Mouse (Mus musculus) retina, postnatal 1 day (tissue): ENCODE data around the gene Supt5.

Experiments
- DNase-seq: peaks from one replicate; pipeline ENCODE4 v3.0.0-alpha.2; 2012

Supt5 gene

DNA sequence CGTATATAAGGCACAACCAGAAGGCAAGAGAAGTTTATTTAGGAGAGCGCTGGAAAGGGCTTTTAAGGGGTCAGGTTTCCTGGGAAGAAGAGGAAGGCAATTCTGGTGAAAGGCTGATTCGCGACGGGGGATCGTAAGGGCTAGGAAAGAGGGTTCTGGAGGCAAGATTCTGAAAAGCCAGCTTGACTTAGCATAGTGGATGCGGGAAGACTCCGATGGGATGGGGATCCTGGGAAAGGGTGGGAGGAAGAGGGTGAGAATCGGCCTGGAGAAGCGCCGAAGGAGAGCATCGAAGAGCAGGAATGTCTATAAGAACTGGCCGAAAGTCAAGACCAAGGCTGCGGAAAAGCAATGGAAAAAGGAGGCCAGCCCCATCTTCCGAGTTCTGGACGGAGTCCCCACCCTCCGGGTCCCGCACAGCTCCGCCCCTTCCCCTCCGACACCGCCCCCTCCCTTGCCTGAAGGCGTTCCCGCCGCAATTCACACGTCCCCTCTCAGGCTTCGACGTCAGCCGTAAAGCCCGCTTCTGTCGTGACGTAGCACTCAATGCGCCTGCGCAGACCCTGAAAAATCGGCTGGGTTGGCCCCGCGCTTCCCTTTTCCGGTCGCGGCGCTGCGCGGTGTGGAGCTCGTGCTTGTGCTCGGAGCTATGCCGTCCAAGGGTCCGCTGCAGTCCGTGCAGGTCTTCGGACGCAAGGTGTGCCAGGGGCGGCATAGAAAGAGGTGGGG, 11.8 kb upstream of the Supt5 start, which contains the start of gene Rps16:
Gene Rps16 (plus strand): TSS at position 498 of the 729 bp plus-strand sequence.
- peak; percentile 99 for DNase-seq

DNA sequence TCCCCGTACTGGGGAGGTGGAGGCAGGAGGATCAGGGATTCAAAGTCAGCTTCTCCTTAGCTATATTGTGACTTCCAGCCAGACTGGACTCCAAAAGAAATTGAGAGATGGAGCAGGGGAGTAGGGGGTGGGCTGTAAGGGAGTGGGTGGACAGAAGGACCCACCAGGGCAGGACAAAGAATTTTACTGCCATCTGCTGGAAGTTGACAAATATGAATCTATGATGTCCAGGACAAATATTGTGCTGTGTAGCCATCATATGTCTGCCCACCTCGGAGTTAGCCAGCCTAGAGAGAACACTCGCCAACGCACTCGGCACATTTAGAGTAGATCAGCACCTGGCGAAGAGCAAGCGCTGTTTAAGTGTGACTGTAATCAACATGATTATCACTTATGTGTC, 10.1 kb upstream of the Supt5 start:
- peak; percentile 66 for DNase-seq

DNA sequence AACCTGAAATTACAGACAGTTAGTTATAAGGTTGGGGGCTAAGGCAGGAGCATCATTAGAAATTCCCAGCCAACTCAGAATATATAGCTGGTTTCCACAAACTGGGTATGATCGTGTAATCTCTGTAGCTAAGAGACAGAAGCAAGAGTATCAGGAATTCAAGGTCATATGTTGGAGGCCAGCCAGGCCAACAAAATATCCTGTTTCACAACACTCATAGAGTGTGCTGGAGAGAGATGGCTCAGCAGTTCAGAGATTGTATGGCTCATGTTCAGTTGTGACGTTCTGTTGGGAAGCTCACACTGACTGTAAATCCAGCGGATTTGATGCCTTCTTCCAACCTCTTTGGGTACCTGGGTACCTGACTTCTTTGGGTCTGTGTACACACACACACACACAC, 9.2 kb upstream of the Supt5 start:
- no peak for DNase-seq

DNA sequence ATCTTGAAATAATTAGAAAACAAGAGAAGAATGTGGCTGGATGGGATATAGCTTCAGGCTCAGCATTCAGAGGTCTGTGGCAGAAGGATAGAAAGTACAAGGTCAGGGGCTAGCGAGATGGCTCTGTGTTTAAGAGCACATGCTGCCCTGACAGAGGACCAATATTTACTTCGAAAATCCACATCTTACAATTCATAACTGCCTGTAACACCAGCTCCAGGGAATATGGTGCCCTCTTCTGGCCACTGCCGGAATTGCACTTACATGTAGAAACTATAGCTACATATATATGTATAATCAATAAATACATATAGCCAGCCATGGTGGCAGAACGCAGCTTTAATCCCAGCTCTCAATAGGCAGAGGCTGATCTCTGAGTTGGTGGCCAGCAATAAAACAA, 6.1 kb upstream of the Supt5 start:
- DNase-seq: peak; percentile 80

DNA sequence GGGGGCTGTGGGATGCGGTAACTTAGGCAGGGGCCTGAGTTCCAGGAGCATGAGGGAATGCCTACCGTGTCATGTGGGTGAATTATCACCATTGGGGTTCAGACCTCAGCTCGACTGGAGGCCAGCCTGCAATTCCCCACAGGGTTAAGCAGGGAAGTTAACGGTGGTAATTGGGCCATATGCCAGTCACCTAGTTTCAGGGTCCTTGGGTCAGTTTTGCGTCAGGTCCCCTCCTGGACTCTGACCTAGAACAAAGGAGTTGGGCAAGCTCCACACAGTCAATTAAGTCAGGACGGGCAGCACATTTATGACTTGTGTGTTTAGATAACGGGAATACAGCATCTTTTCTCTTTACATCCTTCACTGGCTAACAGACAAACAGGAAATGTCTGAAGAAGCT, 2.8 kb upstream of the Supt5 start:
- no peak for DNase-seq

DNA sequence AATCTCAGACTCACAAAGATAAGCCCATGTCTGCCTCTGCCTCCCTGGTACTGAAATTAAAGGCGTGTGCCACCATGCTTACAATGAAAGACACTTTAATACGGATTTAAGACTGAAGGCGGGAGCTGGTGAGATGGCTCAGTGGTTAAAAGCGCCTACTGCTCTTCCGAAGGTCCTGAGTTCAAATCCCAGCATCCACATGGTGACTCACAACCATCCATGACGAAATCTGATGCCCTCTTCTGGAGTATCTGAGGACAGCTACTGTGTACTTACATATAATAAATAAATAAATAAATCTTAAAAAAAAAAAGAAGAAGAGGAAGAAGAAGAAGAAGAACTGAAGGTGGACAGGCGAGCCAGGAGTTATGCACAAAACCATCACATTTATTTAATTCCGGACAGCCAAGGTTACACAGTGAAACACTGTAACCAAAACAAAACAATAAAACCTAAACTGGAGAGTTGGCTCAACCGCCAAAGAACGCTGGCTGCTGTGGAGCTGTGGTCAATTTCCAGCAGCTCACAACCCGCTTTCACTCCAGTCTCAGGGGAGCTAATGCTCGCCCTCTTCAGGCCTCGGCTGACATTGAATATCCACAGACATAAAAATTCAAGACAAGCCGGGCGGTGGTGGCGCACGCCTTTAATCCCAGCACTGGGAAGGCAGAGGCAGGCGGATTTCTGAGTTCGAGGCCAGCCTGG, 819 bp upstream of the Supt5 start:
- DNase-seq: peak; percentile 71

DNA sequence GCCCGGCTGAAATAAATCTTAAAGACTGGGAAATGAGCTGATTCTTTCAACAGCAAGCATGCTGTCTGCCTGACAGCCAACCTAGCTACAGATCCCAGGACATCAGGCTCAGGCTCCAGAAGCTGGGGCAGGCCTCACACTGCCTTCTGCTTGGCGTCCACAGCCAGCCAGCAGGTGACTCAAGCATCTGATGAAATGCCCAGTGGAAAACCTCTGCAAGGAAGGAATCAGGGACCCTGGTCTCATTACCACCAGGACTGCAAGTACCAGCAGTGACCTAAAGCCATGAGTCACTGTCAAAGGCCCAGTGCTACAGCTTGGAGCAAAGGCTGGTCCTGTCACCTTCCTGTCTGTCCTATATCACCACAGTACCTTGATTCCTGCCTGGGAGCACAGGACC, 3.1 kb downstream of the Supt5 start:
- DNase-seq: no peak

DNA sequence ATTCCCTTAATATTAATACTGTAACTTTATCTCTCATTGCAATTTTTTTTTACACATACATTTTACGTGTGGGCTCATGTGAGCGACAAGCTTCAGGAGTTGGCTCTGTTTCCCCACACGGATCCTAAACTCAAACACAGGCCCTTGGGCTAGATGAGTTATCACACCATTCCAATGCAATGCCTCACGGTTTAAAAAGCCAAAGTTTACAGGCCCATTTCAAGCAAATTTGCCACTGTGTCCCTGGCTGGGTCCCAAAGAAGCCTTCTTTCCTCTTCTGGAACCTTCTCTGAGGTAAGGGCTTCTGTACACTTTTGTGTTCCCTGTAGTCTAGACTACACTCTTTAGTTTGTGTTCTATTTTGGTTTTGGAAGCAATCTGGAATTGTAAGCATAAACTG, 4.0 kb downstream of the Supt5 start:
- DNase-seq: no peak

DNA sequence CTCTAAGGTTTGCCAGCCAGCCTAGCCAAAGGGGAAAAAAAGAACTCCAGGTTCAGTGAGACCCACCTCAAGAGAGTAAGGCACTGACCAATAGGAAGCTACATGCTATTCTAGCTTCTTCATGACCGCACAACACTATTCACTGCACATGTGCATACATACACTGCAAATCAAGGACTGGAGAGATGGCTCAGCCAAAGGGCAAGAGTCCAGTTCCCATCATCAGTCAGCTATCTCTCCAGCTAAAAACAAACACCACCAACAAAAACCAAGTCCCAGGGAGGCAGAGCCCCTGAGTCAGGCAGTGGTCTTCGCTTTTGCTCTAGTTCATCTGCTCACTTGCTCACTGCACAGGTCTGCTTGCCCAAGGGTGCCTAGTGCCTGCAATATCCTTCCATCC, 10.3 kb downstream of the Supt5 start:
- DNase-seq: no peak

DNA sequence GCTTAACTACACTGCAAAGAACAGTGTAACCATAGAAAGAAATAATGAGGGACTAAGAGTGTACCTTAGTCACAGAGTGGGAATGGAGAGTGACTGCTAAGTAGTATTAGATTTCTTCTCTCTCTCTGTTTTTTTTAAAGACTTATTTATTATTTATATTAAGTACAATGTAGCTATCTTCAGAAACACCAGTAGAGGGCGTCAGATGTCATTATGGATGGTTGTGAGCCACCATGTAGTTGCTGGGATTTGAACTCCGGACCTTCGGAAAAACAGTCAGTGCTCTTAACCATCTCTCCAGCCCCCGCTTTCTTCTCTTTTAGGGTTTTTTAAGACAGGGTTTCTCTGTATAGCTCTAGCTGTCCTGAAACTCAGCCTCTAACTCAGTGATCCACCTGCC, 12.1 kb downstream of the Supt5 start:
- no peak for DNase-seq

DNA sequence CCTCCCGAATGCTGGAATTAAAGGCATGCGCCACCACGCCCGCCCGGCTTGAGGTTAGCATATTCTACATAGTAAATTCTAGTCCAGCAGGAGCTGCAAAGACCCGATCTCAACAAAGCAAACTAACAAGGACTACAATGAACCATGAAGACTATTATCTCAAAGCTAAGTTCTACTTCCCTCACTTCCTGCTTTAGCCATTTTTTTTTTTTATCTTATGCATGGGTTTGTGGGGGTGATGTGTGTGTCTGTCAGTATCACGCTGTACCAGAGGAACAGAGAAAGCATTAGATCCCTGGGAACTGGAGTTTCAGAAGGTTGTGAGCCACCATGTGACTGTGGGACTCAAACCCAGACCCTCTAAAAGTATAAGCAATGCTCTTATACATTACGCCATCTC, 13.3 kb downstream of the Supt5 start:
- no peak for DNase-seq

DNA sequence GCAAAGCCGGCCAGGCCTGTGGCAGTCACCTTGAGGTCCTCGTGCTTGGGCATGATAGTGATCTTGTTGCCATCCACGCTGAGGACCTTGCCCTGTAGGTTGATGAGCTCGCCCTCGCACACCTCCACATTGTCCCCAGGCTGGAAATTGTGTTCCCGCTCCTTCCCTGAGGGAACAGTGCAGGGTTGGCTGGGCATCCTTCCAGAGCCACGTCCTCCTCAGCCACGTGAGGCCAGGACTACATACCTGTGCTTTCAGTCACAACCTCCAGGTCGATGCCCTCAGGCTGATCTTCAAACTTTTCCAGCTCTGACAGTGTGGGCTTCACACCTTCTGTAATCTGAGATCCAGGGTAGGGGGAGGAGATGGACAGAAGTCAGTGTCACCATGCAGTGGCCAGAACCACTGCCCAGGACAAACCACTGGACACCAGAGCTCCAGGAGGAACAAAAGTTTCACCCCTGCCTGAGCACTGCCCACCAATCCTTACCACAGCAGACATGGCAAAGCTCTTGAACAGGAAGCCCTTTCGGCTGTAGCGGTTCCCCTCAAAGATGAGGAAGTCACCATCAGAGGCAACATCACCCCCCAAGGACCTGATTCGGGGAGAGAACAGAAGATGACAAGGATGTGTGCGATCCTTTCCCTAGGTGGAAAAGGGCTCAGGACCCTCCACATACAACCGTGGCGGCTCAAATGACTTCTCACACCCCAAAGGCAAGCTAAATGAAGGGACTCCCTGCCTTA, 16.4 kb downstream of the Supt5 start:
- DNase-seq: no peak

DNA sequence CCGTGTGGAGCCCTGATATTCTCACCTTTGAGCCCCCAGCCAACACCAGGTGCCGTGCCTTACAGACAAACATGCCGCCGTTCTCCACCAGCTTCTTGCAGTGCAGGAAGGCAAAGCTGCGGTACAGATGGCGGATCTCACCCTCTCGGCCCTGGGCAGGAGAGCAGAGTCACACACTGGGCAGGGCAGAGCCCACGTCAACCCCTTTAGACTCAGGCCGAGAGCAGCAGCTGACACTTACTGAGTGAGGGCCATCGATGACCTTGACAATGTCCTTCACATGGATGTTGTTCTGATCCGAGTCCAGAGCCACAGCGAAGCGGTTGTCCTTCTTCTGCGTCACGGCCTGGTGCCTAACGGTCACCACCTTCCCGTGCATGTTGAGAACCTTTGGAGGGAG, 19.8 kb downstream of the Supt5 start:
- DNase-seq: no peak

DNA sequence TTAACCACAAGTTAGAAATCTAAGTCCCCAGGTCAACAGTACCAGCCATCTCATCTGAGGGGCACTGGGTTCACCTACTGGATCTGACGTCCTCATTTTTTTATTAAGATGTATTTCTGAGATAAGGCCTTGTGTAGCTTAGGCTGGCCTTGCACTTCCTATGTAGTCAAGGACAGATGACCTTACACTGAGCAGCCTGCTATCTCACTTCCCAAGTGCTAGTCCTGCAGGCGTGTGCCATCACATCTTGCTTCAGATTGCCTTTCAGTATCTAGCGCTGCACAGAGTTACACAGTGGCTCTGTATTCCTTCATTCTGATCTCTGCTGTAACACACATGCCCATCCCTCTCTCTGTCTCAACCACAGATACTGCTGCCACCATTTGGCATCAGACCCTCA, 20.5 kb downstream of the Supt5 start:
- DNase-seq: no peak

DNA sequence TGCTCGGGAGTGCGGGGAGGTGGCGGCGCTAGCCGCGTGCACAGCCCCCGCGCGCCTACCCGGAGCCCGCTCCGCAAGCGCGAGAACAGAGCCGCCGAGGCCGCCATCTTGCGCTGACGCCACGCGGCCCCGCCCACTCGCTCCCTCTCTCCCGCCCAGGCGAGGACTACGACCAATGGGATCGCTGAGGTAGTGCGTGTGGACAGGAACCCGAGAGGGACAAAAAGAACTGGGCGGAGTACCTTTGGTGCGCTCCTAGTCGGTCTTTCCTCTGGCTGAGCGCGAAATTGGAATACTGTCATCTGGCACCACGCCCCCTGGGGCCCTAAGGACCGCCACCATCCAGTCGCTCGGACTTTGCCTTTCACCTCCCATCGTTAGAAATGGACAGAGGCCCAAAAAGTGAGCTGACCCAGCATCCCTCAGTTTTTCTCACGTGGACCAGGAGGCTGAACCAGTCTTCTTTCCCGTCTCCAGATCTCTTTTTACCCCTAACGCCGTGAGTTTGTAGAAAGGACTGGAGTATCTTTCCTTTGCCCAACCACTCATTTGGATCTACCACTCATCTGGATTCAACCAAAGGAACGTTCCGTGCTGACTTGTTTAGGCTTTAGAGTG, 26.5 kb downstream of the Supt5 start, which contains the start of gene Timm50:
Gene Timm50 (minus strand): TSS at position 147 of the 618 bp plus-strand sequence.
- DNase-seq: peak; percentile 99

DNA sequence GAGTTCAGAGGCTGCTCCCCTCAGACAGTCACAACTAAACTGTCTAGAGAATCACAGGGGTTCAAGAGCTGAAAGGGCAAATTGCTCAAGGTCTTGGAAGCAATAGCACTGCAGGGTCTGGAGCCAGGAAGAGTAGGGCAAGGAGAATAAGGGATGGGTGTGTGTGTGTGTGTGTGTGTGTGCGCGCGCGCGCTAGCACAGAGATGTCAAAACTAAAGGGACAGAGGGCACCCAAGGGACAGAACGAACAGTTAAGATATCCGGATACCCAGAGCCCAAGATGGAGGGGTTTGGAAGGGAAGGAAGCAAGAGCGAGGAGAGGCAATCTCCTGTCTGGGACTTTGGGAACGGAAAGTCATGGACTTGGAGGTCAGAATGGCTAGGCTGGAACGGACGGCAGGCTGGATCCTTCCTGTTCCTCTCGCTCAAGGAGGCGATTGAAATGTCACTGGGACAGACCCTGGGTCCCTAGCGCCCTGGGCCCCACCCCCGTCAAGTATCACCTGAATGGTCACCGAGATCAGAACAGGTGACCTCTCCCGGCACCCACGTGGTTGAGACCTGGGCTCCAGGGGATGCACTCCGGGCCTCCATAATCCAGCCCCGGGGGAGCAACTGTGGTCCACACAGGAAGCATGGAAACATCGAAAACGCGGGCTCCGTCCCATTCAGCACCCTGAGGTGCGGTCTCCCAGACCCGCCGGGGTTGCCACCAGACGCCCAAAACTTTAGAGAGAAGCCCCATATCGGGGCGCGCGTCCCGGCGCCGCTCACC, 27.2 kb downstream of the Supt5 start:
- DNase-seq: no peak

DNA sequence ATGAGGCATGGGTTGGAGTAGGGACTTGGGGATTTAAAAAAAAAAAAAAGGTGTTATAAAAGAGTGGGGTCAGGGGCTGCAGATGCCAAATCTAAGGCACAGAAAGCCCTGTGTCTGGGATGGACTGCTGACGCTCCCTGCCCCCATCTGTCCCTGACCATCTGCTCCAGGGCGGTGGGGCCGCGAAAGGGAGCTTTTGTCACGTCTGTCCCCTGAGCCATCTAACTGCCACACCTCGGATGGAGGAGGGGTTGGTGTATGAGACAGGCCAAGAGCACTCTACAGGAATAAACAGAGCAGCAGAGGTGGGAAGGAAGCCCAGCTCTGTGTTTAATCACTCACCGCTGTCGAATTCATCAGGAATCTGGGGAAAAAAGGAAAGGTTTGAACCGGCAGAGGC, 28.8 kb downstream of the Supt5 start:
- DNase-seq: peak; percentile 78

DNA sequence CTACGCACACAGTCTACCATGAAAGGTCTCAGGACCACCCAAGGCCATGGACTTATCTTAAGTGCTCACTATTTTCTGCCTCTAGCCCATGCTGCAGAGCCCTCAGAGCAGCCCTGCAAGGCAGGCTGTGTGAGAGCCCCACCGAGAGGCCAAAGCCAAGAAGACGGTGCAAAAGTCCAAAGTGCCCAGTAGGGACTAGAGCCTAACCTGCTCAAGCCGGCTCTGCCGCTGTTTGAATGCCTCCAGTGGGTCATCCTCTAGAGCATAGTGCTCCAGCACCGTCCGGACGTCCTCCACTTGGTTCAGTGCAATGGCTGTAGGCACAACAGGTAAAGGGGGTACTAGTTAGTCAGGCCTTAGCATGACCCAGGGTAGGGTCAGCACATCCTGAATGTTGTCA, 32.3 kb downstream of the Supt5 start:
- no peak for DNase-seq

DNA sequence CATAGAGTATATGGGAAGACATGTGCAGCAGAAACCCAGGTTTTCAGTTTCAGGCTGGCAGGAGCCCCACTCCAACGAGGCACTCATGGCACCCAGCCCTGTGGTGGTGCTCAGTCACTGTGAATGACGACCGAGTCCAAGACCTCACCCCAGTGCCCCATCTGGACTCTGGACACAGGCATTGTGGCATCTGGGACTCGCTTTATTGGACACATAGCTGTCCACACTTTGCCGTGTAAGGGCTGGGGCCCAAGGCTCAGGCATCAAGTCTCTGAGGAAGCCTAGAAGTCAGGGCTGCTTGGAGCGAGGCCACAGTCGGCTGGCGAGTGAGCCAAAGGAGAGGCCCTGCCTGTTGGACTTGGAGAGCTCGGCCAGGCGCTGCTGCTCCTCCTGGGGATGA, 32.9 kb downstream of the Supt5 start:
- DNase-seq: no peak

DNA sequence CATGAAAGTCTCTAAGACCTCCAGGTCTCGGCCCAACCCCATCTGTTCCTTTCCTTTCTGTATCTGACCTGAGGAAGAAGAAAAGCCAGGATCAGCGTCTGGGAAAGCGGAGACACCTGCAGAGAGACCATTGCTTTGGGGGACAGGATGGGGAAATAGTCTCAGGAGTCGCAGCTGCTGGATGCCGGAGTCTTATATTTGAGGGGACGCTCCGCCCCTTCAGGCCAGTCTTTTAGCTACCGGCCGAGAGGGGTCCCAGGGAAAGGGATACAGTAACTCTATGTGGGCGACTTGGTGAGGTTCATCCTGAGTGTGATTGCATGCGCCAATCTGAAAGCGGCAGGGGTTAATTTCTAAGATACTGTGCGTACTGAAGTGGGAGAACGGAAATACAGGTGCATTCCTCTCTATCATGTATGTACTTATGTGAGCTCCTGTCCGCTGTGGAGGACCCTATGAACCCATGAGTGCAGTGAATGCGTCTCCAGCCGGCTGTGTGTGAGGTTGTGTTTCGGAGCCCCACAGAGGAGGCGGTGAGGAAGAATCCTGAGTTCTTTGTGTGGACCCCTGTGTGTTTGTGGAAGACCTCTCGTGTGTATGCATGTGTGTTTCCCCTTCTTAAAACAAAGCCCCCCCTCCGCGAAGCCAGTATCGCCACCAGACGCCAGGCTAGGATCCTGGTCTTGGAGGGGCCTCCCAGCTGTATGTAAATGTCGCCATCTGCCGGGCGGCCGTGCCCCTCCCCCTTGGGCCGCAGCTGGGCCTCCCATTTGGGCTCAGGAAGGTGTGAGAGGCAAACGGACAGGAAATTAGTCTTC, 36.7 kb downstream of the Supt5 start, which contains the start of gene Dll3:
Gene Dll3 (minus strand): TSS at position 623 of the 818 bp plus-strand sequence.
- peak; percentile 93 for DNase-seq

DNA sequence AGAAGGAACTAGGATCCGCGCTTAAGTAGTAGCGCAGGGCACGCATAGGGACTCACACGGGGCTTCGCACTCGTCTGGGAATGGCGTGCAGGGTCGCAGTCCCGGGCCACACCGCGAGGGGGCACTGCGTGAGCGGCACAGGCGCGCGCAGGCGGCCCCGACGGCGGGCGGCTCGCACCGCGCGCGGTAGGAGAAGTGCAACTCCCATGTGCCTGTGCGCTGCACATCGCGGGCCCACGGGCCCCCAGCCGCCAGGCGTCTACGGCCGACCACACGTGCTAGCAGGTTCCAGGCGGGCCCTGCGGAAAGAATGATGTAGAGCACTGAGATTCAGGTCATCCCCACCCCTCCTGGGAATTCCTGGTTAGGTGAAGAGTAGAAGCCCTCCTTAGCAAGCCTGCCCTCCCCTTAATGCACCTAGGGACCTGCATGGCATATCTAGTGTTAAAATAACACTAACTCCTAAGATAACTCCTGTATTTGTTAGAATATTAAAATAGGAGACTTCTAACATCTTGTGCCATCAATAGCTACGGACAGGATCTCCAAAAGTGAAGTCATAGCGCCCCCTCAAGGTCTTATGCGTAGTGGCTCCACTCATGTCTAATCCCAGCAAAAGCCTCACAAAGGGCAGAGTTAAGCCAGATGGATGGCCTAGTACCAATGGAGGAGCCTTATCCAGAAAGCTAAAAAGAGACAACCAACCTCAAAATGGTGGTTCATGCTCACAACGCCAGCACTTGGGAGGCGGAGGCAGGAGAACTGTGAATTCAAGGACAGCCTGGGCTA, 39.5 kb downstream of the Supt5 start:
- DNase-seq: peak; percentile 92
